Mouse (Mus musculus): ENCODE data around the gene Idh2. TPM values are rescaled to one million over a fixed set of nuclear protein-coding genes. Genes with fewer than 3 reads are reported as not detected.

Idh2 gene
- total RNA-seq, 1 experiment: 108 TPM

DNA sequence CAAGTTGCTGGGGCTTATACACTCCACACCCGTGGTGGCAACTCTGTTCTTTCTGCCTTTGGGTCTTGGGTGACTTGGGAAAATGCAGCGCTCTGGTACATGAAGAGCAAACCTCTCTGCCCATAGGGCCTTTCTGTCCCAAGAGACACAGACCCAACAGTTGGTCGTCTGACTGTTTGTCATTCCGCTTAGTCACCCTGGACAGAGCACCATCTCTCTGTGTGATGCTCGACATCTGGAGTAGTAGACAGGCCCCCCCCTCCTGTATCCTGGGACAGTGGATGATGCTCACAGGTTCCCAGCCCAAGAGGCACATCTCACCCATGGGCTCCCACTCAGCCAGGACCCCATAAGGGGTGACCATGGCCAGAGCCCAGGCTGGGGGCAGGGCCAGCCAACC, 51.9 kb downstream of the Idh2 start:
- H3K9me3 ChIP-seq (ENCODE audit: control insufficient read depth, insufficient read depth, low read depth, low read length): no peaks in the 10 kb centered on the region
- no peak overlapping the region for H3K4me3 ChIP-seq (ENCODE audit: insufficient read depth in 1 of 2, low read depth in 1 of 2, low read length in 2 of 2, poor library complexity in 1 of 2, severe bottlenecking in 1 of 2)
- H3K27ac ChIP-seq (ENCODE audit: insufficient read depth, low read depth, low read length, poor library complexity, severe bottlenecking): no peak overlapping the region
- no peak overlapping the region for H3K9ac ChIP-seq (ENCODE audit: insufficient read depth, low read depth, low read length, poor library complexity, severe bottlenecking)
- no peak for DNase-seq (ENCODE audit: low read depth, low spot score)
- in situ Hi-C loops (cut with MboI; ENCODE audit: low sequenced_read_pairs in 2 of 2, unreplicated experiment in 2 of 2): no loop called here
- TF ChIP-seq ZC3H11A (IDR thresholded peaks at IDR 0.05; ENCODE audit: borderline replicate concordance, low read depth, low read length): no peak
- no peak for TF ChIP-seq CHD2 (IDR thresholded peaks at IDR 0.05; ENCODE audit: low read depth, low read length)
- peaks cover 9% of the 10 kb centered on the region; the same call in 1 of the 2 replicates for H3K36me3 ChIP-seq (ENCODE audit: control insufficient read depth, insufficient read depth, low read length, poor library complexity, severe bottlenecking)
- peaks cover 13 to 39% of the 10 kb centered on the region in 2 experiments for H3K4me1 ChIP-seq (ENCODE audit: control insufficient read depth in 2 of 2, insufficient read depth in 2 of 2, low read length in 2 of 2, poor library complexity in 1 of 2)

DNA sequence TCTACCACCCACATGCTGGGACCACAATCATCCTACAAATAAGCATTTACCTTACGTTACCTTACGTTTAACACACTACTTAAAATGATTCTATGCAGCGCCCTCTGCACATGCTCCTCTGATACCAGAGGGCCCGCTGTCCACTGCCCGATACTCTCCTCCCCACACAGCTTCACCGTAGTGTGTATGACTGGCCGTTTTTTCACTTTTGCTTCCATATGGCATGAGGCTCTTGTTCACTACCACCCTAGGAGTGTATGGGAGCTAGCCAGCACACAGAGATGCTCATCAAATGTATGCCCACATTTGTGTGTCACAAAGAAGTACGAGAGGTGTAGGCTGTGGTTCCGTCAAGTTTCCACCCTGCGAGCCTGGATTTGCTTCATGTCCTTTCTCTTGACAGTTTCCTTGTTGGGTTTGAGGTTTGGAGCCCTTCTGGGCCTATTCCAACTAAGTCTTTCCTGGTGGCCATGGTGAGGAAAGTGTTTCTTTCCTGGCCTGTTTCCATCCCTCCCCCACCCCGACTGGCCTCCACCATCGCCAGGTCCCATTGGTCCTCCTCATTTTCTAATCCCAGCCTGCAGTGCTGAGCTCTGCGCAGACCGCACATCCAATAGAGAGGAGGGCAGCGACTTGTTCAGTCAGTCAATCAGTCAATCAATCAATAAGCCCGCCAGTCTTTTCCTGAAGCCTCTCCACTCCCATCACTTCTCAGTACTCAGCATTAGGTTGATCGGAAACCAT, 52.9 kb downstream of the Idh2 start:
- H3K4me3 ChIP-seq (ENCODE audit: insufficient read depth in 1 of 2, low read depth in 1 of 2, low read length in 2 of 2, poor library complexity in 1 of 2, severe bottlenecking in 1 of 2): no peak overlapping the region
- peaks cover 8 to 37% of the 10 kb centered on the region in 2 experiments for H3K4me1 ChIP-seq (ENCODE audit: control insufficient read depth in 2 of 2, insufficient read depth in 2 of 2, low read length in 2 of 2, poor library complexity in 1 of 2)
- H3K9ac ChIP-seq (ENCODE audit: insufficient read depth, low read depth, low read length, poor library complexity, severe bottlenecking): no peak overlapping the region
- DNase-seq (ENCODE audit: low read depth, low spot score): no peak
- in situ Hi-C loops (cut with MboI; ENCODE audit: low sequenced_read_pairs in 2 of 2, unreplicated experiment in 2 of 2): no loop called here
- TF ChIP-seq CHD2 (IDR thresholded peaks at IDR 0.05; ENCODE audit: low read depth, low read length) (no peak), ZC3H11A (IDR thresholded peaks at IDR 0.05; ENCODE audit: borderline replicate concordance, low read depth, low read length) (no peak), MAFK (IDR thresholded peaks at IDR 0.05; ENCODE audit: insufficient read depth, low read depth, low read length) (no peak), ZNF384 (IDR thresholded peaks at IDR 0.05; ENCODE audit: low read depth, low read length) (no peak), HCFC1 (IDR thresholded peaks at IDR 0.05; ENCODE audit: borderline replicate concordance, insufficient read depth, low read length) (no peak)
- H3K36me3 ChIP-seq (ENCODE audit: control insufficient read depth, insufficient read depth, low read length, poor library complexity, severe bottlenecking): peaks cover 15% of the 10 kb centered on the region; the same call in 1 of the 2 replicates
- H3K9me3 ChIP-seq (ENCODE audit: control insufficient read depth, insufficient read depth, low read depth, low read length): no peaks in the 10 kb centered on the region
- H3K27ac ChIP-seq (ENCODE audit: insufficient read depth, low read depth, low read length, poor library complexity, severe bottlenecking): no peak overlapping the region

DNA sequence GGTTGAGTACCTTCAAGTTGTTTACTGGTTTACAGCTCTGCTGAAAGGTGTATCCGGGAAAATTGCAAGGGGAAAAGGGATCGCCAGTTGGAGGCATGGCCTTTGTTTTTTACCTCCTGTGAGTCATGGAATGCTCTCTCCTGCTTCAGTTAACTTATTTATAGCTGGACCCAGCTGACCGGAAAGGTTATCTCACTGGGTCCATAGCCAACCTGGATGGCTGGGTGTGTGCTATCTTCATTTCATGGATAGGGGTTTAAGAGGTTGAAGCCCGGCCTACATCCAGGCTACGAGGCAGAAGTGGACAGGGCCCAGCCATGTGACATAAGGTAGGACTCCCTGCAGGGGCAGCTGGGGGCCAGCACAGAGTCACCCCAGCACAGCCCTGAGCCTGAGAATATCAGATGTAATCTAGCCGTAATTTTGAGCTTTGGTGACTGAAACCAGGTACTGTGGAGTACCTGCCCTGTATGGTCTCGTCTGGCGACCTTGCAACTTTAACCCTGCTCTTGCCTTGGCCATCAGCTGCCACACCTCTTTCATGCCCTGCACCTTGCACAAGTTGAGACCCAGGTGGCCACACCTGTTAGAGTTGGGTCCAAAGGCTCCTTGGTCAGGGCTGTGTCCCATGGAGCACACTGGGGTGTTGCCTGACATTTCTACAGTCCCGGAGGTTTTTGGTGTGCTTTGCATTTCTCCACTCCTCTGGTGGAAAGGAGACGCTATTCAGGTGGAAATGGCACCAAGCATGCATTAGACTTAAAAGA, 55.0 kb downstream of the Idh2 start:
- no peak for DNase-seq (ENCODE audit: low read depth, low spot score)
- H3K4me3 ChIP-seq (ENCODE audit: insufficient read depth in 1 of 2, low read depth in 1 of 2, low read length in 2 of 2, poor library complexity in 1 of 2, severe bottlenecking in 1 of 2): no peak overlapping the region
- H3K27ac ChIP-seq (ENCODE audit: insufficient read depth, low read depth, low read length, poor library complexity, severe bottlenecking): no peak overlapping the region
- H3K36me3 ChIP-seq (ENCODE audit: control insufficient read depth, insufficient read depth, low read length, poor library complexity, severe bottlenecking): peaks cover 18% of the 10 kb centered on the region; the same call in 1 of the 2 replicates
- no peaks in the 10 kb centered on the region for H3K9me3 ChIP-seq (ENCODE audit: control insufficient read depth, insufficient read depth, low read depth, low read length)
- TF ChIP-seq ZNF384 (IDR thresholded peaks at IDR 0.05; ENCODE audit: low read depth, low read length) (no peak), ZC3H11A (IDR thresholded peaks at IDR 0.05; ENCODE audit: borderline replicate concordance, low read depth, low read length) (no peak), HCFC1 (IDR thresholded peaks at IDR 0.05; ENCODE audit: borderline replicate concordance, insufficient read depth, low read length) (no peak), MAFK (IDR thresholded peaks at IDR 0.05; ENCODE audit: insufficient read depth, low read depth, low read length) (no peak), CHD2 (IDR thresholded peaks at IDR 0.05; ENCODE audit: low read depth, low read length) (no peak)
- H3K4me1 ChIP-seq (ENCODE audit: control insufficient read depth in 2 of 2, insufficient read depth in 2 of 2, low read length in 2 of 2, poor library complexity in 1 of 2): peaks cover 8 to 37% of the 10 kb centered on the region in 2 experiments; a peak in 3 of 4 replicates
- in situ Hi-C loops (cut with MboI; ENCODE audit: low sequenced_read_pairs in 2 of 2, unreplicated experiment in 2 of 2): no loop called here
- H3K9ac ChIP-seq (ENCODE audit: insufficient read depth, low read depth, low read length, poor library complexity, severe bottlenecking): no peak overlapping the region

DNA sequence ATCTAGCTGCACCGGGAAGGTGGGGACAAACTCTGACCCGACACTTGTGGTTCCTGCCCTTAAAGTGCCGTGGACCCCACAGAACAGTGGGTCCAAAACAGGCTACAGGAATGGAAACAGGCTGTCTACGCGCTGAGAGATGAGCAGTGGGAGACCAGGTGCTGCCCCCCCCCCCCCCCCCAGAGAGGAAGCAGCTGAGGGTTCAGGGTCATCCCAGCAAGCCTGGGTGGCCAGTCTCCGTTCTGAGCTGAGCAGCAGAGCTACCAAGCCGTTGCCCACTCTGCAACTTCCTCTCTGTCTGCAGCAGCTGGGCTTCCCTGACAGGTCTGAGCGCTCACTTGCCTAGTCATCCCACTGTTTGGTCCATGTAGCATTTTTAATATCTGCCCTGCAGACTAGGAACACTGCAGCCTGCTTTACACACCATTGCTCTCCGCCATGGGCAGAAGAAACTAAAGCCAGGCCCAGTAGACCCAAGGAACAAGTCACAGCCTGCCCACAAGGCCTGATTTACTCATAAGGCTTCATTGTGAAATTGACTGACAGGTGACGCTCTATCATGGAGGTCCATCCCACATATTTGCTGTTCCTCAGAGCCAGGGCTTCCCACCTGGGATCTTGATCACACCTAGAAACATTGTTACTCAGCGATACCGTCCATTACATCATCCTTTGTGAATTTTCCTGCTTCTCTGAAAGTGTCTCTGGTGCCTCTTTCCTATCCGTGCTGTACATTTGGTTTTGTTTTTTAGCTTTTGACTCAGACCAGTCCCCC, 55.9 kb downstream of the Idh2 start:
- in situ Hi-C loops (cut with MboI; ENCODE audit: low sequenced_read_pairs in 2 of 2, unreplicated experiment in 2 of 2): no loop called here
- no peak overlapping the region for H3K4me3 ChIP-seq (ENCODE audit: insufficient read depth in 1 of 2, low read depth in 1 of 2, low read length in 2 of 2, poor library complexity in 1 of 2, severe bottlenecking in 1 of 2)
- peaks cover 18% of the 10 kb centered on the region; the same call in 1 of the 2 replicates for H3K36me3 ChIP-seq (ENCODE audit: control insufficient read depth, insufficient read depth, low read length, poor library complexity, severe bottlenecking)
- peaks cover 8 to 35% of the 10 kb centered on the region in 2 experiments; a peak in 3 of 4 replicates for H3K4me1 ChIP-seq (ENCODE audit: control insufficient read depth in 2 of 2, insufficient read depth in 2 of 2, low read length in 2 of 2, poor library complexity in 1 of 2)
- no peak overlapping the region for H3K9ac ChIP-seq (ENCODE audit: insufficient read depth, low read depth, low read length, poor library complexity, severe bottlenecking)
- no peaks in the 10 kb centered on the region for H3K9me3 ChIP-seq (ENCODE audit: control insufficient read depth, insufficient read depth, low read depth, low read length)
- H3K27ac ChIP-seq (ENCODE audit: insufficient read depth, low read depth, low read length, poor library complexity, severe bottlenecking): no peak overlapping the region
- no peak for DNase-seq (ENCODE audit: low read depth, low spot score)
- TF ChIP-seq HCFC1 (IDR thresholded peaks at IDR 0.05; ENCODE audit: borderline replicate concordance, insufficient read depth, low read length): no peak
- no peak for TF ChIP-seq ZC3H11A (IDR thresholded peaks at IDR 0.05; ENCODE audit: borderline replicate concordance, low read depth, low read length)
- TF ChIP-seq CHD2 (IDR thresholded peaks at IDR 0.05; ENCODE audit: low read depth, low read length): no peak
- TF ChIP-seq MAFK (IDR thresholded peaks at IDR 0.05; ENCODE audit: insufficient read depth, low read depth, low read length): no peak
- no peak for TF ChIP-seq ZNF384 (IDR thresholded peaks at IDR 0.05; ENCODE audit: low read depth, low read length)
